Mouse (Mus musculus): ENCODE measurements at regions not wholly inside any gene's neighbourhood (a gene's known extent, or its start where the extent isn't known, plus 50 kb on each side); places are given as distances from the start of the nearest gene placed in this dataset.

DNA sequence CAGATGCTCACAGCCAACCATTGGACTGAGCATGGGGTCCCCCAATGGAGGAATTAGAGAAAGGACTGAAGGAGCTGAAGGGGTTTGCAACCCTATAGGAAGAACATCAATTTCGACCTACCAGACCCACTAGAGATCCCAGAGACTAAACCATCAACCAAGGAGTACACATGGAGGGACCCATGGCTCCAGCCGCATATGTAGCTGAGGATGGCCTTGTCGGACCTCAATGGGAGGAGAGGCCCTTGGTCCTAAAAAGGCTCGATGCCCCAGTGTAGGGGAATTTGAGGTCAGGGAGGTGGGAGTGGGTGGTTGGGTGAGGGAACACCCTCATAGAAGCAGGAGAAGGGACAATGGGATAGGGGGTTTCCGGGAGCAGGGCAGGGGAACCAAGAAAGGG is 180.6 kb downstream of the Qdpr start:
- DNase-seq, result no peak

GRCm38 (mm10) chr5:45266914-45267313 is 183.1 kb downstream of the Qdpr start:
- no peak for DNase-seq

GRCm38 (mm10) chr5:45258486-45258885 is 191.6 kb downstream of the Qdpr start:
- DNase-seq, result no peak

DNA sequence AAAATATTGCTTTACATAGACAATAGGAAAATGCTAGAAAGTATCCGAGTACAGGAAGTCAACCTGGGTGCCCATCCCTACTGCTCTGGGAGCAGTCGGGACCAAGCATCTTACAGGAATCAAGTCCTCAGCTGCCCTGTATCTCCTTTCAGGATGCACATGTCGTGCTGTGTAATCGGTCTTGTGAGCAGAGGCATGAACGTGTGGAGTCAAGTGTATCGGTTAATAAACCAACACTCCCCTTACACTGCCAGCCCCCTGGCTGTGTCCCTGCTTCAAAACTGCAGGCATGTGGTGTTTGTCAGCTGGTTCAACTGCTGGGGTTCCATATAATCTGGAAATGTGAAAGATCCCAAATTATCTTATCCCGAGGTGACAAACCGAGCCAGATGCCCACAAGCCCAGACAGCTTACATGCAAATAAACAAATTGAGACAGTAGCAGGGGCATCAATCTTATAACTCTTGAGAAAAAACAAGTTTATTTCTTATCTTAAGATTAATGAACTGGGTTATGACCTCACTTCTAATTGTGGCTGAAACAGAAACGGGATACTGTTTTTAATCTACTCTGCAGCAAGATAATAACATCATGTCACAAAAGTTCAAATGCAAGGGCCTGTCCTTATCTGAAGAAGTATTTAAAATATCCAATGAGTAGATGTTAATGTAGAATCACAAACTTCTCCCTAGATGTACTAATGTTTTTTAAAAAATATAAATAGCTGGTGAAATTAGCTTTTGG is 193.6 kb downstream of the Qdpr start:
- no peak for DNase-seq

DNA sequence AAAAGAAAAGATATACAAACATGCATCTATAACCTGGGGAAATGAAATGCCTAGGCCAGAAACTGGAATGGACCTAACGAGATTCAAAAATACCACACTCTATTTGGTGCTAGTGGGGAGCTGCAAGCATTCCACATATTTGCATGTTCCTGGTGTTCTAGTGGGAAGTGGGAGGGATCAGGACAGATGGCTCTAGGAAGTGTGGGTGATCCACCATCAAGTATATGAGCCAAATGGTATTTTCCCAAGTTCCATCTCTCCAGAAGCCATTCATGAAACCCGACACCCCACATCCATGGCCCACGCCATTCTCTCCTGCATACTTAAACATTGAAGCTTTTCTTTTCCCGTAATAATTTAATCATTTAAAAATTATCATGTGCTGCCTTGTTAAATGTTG is 218.2 kb downstream of the Qdpr start:
- no peak for DNase-seq

DNA sequence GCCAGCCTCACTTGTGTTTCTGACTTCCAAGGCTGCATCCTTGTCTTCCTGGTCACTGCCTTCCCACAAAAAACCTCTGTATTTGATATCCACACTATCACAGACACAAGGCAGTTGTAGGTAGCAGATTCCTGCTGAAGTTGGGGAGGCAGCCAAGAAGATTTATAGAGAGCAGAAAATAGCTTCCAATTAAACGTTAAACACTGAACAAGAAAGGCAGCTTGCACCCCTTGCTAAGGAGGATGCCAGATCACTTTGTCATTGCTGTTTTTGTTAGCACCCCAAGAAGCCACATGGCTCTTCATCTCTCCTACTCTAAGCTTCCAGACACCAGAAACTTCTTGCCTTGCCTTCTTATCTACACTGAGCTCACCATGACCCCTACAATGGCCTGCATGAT is 219.9 kb downstream of the Qdpr start:
- no peak for DNase-seq

DNA sequence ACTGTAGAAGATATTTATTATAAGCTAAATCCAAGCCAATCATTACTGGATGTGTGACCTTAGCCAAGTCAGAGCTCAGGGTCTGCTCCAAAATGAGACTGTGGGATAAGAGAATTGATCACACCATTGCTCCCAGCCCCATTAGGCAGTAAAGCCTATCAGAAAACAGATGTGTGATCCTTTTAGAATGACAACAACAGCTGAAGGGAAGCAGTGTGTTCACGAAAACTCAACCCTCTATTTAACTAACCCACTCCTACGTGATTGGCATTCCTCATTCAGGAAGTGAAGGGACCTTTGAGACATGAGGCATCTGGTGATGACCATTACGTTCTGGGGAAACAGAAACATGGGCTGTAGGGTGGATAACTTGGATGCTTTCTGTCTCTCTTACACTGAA is 220.6 kb downstream of the Qdpr start:
- no peak for DNase-seq

- DNase-seq, result no peak
Observed at GRCm38 (mm10) chr5:45228226-45228927, 221.7 kb downstream of the Qdpr start.

GRCm38 (mm10) chr5:45220272-45220916 is 229.6 kb downstream of the Qdpr start:
- no peak for DNase-seq

DNA sequence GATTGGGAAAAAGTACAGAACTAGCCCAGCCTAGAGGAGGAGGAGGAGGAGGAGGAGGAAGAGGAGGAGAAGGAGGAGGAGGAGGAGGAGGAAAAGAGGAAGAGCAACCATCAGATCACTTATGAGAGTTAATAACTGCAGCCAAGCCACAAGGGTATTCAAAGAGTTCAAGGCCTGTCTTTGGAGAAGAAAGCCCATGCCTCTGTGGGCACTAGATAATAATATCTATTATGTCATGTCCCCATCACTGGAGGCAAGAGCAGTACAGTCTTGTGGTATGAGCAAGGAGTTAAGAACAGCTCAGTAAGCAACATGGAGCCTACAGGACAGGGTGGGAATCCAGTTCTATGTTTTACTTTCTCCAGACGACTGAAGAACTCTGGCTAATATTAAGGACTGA is 230.5 kb downstream of the Qdpr start:
- no peak for DNase-seq

- no peak for DNase-seq
Observed at GRCm38 (mm10) chr5:45219101-45219500, 230.9 kb downstream of the Qdpr start.

DNA sequence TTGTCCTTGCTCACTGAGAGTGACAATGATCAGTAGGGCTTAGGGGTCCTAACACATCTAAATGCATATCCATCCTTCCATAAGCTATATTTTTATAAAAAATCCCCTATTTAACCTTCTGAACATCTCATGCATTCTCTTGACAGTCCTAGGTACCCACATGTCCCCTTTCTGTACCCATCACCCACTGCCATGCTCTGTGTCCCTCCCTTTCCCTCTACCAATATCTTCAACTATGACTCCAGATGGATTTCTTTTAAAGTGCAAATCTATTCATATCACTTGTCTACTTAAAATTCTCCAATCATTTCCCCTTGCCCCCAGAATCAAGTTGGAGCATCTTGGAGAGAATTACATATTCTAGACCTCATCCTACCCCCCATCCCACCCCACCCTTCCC is 235.6 kb downstream of the Qdpr start:
- no peak for DNase-seq

DNA sequence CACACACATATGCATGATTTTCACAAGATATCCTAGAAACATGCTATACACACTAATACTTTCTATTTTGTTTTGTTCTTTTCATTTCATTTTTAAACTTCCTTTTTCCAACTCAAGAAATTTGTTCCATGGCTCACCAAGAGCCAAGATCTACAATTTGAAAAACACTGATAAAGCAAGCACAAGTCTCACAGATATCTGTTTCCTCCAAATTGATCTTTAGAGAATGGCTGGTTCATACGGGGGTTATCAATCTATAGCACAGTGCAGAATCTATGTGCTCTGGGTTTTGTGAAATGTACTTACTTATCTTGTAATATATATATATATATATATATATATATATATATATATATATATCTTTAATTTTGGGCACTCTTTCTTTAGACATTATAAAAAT is 251.6 kb downstream of the Qdpr start:
- no peak for DNase-seq

DNA sequence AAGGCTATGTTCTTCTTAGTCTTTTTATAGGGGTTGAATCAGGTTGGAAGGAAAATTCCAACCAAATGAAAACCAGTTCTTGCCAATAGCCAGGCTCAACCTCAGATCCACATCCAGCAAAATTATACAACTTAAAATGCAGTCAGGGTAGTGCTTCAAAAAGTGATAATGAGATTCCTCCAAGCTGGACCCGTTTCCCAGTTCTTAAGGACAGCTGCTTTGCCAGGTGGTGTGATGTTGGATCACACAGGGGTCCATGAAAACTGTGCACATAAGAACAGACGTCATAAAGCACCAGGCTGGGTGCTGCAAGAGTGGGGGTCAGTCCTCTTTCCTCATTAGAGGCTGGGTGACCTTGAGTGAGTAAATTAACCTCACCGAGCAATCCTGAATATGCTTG is 253.9 kb downstream of the Qdpr start:
- DNase-seq, result no peak

DNA sequence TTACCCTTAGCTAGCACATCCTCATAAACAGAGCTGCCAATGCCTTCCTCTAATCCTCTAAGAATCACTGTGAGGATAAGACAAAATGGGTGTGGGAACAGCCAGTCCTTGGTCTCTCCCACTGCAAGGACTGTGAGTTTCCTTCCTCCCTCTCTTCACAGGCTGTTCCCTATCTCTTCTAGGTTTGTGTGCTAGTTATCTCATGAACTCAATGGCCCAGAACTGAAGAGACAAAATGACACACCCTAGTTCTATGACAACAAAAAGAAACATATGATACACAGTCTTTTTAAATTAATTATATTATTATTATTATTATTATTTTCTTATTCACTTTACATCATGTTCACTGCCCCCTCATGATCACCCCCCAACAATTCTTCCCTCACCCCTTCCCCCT is 257.7 kb downstream of the Qdpr start:
- DNase-seq, result no peak

DNA sequence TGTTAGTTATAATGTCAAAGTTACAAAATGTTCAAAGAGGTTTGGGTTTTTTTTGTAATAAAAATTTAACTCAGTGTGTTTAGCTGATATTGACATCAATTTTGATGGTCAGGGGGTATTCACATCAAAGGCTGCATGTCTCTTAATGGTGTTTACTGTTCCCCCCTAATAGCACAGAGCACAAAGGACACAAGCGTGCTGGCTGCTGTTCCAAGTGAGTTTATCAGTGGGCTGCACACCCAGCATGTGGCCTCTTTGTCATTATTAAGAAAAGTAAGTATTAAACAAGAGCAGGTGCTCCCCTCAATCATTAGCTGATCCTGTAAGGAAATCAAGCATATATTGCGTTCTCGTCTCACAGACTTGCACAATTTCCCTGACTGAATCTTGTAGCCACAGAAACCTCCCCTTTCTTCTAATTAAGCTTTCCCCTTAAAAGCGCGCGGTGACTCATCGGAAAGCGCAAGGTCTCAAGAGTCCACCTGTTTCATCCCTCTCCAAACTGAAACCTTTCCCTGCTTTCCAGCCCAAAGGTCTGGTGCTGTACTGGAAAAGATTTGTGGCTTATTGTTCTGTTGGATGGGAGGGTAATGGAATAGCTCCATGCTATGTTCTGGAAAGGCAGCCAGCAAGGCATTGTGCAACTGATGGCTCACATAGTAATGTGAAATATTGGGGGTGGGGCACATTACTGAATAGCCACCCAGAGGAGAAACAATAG is 276.8 kb downstream of the Qdpr start:
- DNase-seq, result no peak

- no peak for DNase-seq
Observed at GRCm38 (mm10) chr5:45159194-45159593, 290.8 kb downstream of the Qdpr start.

DNA sequence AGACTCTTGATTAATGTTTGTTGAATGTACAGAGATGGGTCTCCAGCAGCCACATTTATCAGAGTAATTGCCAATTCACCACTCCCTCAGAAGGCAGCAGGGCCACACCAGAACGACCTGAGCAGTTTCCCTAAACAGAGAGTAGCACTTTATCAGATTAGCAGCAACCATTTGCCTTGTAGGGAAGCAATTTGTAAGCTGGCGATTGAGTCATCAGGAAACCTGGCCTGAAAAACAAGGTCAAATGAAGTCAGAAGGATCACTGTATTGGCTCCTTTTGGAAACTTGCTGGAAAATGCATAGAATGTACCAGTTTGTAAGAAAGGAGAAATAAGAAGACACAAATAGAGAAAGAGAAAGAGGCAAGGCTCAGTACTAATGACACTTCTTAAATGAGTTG is 295.1 kb downstream of the Qdpr start:
- DNase-seq, result no peak

DNA sequence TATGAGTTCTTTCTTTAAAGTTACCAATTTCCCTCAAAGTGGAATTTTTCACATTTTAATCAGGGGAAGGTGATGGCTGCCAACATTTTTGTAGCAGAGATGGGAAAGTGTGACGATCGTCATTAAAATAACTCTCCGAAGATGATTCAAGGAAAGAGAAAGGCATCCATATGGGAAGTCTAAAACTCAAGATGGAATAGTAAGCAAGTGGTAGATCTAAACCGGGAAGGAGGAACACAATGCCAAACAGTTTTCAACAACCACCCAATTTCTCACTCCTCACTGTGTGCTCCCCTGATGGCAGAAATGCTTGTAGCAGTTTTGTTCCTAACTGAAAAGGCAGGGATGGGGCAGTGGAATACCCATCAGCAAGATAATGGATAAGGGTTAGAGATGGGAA is 305.9 kb downstream of the Qdpr start:
- no peak for DNase-seq

- DNase-seq, result no peak
Observed at GRCm38 (mm10) chr5:45137198-45137973, 312.6 kb downstream of the Qdpr start.

DNA sequence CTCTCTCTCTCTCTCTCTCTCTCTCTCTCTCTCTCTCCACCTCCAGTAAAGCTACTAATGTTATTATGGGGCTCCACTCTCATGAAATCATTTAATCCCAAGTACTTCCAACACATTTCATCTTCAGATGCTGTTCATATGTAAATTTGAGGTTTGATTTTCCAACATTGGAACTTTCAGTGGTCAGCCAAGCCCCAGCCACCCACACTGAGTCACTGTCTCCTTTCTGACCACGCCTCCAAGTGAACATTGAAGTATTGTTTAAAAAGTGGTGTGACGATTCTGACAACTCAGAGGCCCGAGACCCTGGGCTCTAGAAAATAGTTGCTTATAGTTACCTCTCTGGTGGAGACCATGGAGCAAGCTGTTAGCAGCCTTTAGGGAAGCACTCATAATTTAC is 313.3 kb downstream of the Qdpr start:
- DNase-seq, result no peak

DNA sequence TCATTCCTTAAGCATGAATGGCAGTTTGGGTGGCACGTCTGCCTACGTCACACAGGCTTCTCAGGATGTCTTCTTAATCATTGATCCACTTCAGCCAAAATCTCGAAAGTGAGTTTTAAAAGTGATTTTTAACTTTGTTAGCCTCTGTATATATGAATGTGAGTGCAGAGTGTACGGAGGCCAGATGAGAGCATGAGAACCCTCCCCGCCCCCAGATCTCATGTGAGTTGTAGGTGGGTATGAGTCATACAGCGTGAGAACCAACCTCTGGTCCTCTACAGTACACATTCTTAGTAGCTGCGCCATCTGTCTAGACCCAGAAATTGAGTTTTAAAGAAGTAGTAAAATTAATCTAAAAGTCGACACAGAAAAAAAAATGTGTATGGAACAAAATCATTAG is 322.1 kb downstream of the Qdpr start:
- DNase-seq, result no peak
